Mouse (Mus musculus) ES-Bruce4 (cell line): ENCODE measurements around the gene Cdk2. TPM values are rescaled to one million over a fixed set of nuclear protein-coding genes. Genes with fewer than 3 reads are reported as not detected.

Experiments used
- H3K27ac ChIP-seq: 2 replicates; pipeline ENCODE4 v1.5.1; 2012; ENCODE audit warnings: low read length, inconsistent platforms; ENCODE audit not compliant: insufficient read depth
- H3K27me3 ChIP-seq: 2 replicates; pipeline ENCODE4 v1.6.1; 2012; ENCODE audit warnings: mild to moderate bottlenecking, low read length, inconsistent platforms; ENCODE audit not compliant: control insufficient read depth, poor library complexity, insufficient read depth, severe bottlenecking
- H3K36me3 ChIP-seq: 2 replicates; pipeline ENCODE4 v1.6.1; 2012; ENCODE audit warnings: inconsistent platforms, mild to moderate bottlenecking, low read length, moderate library complexity; ENCODE audit not compliant: control insufficient read depth, poor library complexity, insufficient read depth, severe bottlenecking
- H3K4me1 ChIP-seq: one replicate; pipeline ENCODE4 v1.8.1; 2011; ENCODE audit warnings: low read length; ENCODE audit not compliant: control insufficient read depth, insufficient read depth
- H3K4me3 ChIP-seq: 2 replicates; pipeline ENCODE4 v1.5.1; 2011; ENCODE audit warnings: low read depth, mild to moderate bottlenecking, low read length
- H3K9ac ChIP-seq: 2 replicates; pipeline ENCODE4 v1.6.1; 2012; ENCODE audit warnings: low read depth, mild to moderate bottlenecking, inconsistent platforms; ENCODE audit not compliant: poor library complexity, severe bottlenecking
- H3K9me3 ChIP-seq: replicated peaks from 2 replicates; pipeline ENCODE4 v1.6.1; 2012; ENCODE audit warnings: mild to moderate bottlenecking, low read length, inconsistent platforms; ENCODE audit not compliant: control insufficient read depth, poor library complexity, insufficient read depth, severe bottlenecking
- CTCF ChIP-seq: IDR thresholded peaks from one replicate; pipeline ENCODE4 v1.8.1; 2011; ENCODE audit warnings: low read depth, low read length
- EP300 ChIP-seq: IDR thresholded peaks from 2 replicates; pipeline ENCODE4 v1.6.1; 2011; ENCODE audit warnings: low read depth, low read length; ENCODE audit not compliant: insufficient read depth
- POLR2A ChIP-seq: IDR thresholded peaks from one replicate; pipeline ENCODE4 v1.8.1; 2011; ENCODE audit warnings: low read length; ENCODE audit not compliant: insufficient read depth
- polyA plus RNA-seq: library from polyadenylated mRNA; stranded (reverse); fragments of >200 nt; gene quantifications from 2 replicates; pipeline ENCODE4 v1.2.4, GENCODE M21; 2011; ENCODE audit warnings: low read depth; ENCODE audit not compliant: missing spikeins, insufficient read depth, insufficient read length

The Cdk2 gene
- polyA plus RNA-seq, 1 experiment = 82.7 TPM

- TF ChIP-seq CTCF (no peak), EP300 (no peak), POLR2A (no peak)
- Histone ChIP-seq H3K36me3 (no peaks in the 10 kb centered on the region), H3K9ac (no peak overlapping the region), H3K9me3 (no peaks in the 10 kb centered on the region), H3K27me3 (no peaks in the 10 kb centered on the region), H3K27ac (no peak overlapping the region), H3K4me1 (no peaks in the 10 kb centered on the region), H3K4me3 (no peak overlapping the region)
Measured at GRCm38 (mm10) chr10:128663441-128664220, 41.2 kb downstream of the Cdk2 start.

DNA sequence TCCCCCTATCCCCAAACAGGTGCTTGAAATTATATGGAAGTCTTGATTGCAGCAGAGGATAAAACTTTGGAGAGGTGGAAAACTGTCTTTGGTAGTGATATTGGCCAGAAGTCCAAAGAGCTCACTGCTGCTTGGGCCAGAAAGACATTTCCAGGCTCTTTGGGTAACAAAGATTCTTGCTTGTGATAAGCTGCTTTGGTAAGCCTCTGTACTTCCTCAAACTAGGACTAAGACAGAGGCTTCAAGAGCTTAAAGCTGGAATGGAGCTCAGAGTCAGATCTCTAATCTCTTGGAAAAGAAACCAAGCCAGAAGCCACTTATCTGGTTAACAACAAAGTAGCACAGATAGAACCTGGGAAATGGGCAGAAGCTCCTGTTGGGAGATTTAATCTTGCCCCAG is 42.4 kb downstream of the Cdk2 start:
- Histone ChIP-seq H3K4me1 (peaks cover 3% of the 10 kb centered on the region), H3K27ac (no peak overlapping the region), H3K9me3 (no peaks in the 10 kb centered on the region), H3K36me3 (no peaks in the 10 kb centered on the region), H3K4me3 (no peak overlapping the region), H3K27me3 (no peaks in the 10 kb centered on the region), H3K9ac (no peak overlapping the region)
- TF ChIP-seq CTCF (no peak), EP300 (no peak), POLR2A (no peak)

GRCm38 (mm10) chr10:128659490-128659889 is 45.3 kb downstream of the Cdk2 start:
- Histone ChIP-seq H3K4me3 (no peak overlapping the region), H3K27me3 (no peaks in the 10 kb centered on the region), H3K4me1 (peaks cover 3% of the 10 kb centered on the region), H3K9ac (no peak overlapping the region), H3K27ac (no peak overlapping the region), H3K36me3 (no peaks in the 10 kb centered on the region), H3K9me3 (no peaks in the 10 kb centered on the region)
- TF ChIP-seq EP300 (no peak), POLR2A (no peak), CTCF (no peak)

- no peak overlapping the region for H3K27ac ChIP-seq
- H3K4me1 ChIP-seq = peaks cover 3% of the 10 kb centered on the region
- no peak overlapping the region for H3K9ac ChIP-seq
- no peak for TF ChIP-seq CTCF
- TF ChIP-seq POLR2A = no peak
- no peak for TF ChIP-seq EP300
- H3K9me3 ChIP-seq = no peaks in the 10 kb centered on the region
- H3K27me3 ChIP-seq = no peaks in the 10 kb centered on the region
- no peak overlapping the region for H3K4me3 ChIP-seq
- no peaks in the 10 kb centered on the region for H3K36me3 ChIP-seq
Measured at GRCm38 (mm10) chr10:128657844-128658243, 47.0 kb downstream of the Cdk2 start.

DNA sequence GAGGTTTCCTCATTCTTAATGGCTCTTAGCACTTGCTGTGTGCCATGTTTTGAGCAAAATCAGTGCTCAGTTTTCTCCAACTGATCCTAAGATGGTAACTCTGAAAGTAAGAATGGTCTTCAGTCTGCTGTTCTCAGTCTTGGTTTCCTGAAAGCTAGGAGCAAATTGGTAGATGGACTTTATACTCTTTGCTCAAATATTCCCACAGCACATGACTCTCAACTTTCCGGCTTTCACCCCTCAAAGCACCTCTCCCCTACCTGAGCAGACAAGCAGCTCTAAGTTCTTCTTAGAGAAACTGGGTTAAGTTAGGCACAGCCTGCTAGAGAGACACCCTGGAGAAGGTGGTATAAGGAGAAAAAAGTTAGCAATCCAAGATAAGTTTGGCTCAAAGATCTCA is 48.1 kb downstream of the Cdk2 start:
- H3K36me3 ChIP-seq = no peaks in the 10 kb centered on the region
- H3K27ac ChIP-seq = no peak overlapping the region
- H3K9ac ChIP-seq = no peak overlapping the region
- H3K4me1 ChIP-seq = peaks cover 3% of the 10 kb centered on the region
- H3K9me3 ChIP-seq = no peaks in the 10 kb centered on the region
- H3K27me3 ChIP-seq = no peaks in the 10 kb centered on the region
- H3K4me3 ChIP-seq = no peak overlapping the region
- no peak for TF ChIP-seq POLR2A
- no peak for TF ChIP-seq CTCF
- no peak for TF ChIP-seq EP300

GRCm38 (mm10) chr10:128655254-128655653 is 49.6 kb downstream of the Cdk2 start:
- Histone ChIP-seq H3K9me3 (no peaks in the 10 kb centered on the region), H3K27ac (peak overlapping the region; percentile 76), H3K4me3 (no peak overlapping the region), H3K27me3 (no peaks in the 10 kb centered on the region), H3K36me3 (no peaks in the 10 kb centered on the region), H3K9ac (no peak overlapping the region), H3K4me1 (peaks cover 3% of the 10 kb centered on the region)
- no peak for TF ChIP-seq EP300
- no peak for TF ChIP-seq CTCF
- no peak for TF ChIP-seq POLR2A
